Mouse (Mus musculus) mouse trophoblast stem cell (cell line): ENCODE data around the gene Alkbh1.

Experiments
- in situ Hi-C, 2 experiments: fragments of 300-500 bp; cut with MseI, MboI; formaldehyde crosslinking; loops; 2 replicates in 1 of 2; 3 replicates in 1 of 2; pipeline ENCODE4 v1.15.1; 2025

The Alkbh1 gene

GRCm38 (mm10) chr12:87419974-87420485 lies 23.8 kb downstream of the Alkbh1 start:
- in situ Hi-C loops, result no loop called here

- in situ Hi-C loops, result no loop called here
These were observed 24.9 kb downstream of the Alkbh1 start for GRCm38 (mm10) chr12:87418921-87419320.

GRCm38 (mm10) chr12:87416690-87417089 lies 27.1 kb downstream of the Alkbh1 start:
- in situ Hi-C loops, result no loop called here

- in situ Hi-C loops, result no loop called here
These were observed 28.5 kb downstream of the Alkbh1 start for GRCm38 (mm10) chr12:87415358-87415757.

GRCm38 (mm10) chr12:87413179-87413790 lies 30.5 kb downstream of the Alkbh1 start:
- in situ Hi-C loops, result no loop called here

- in situ Hi-C loops, result no loop called here
These were observed 32.8 kb downstream of the Alkbh1 start for GRCm38 (mm10) chr12:87410999-87411398.

- in situ Hi-C loops, result no loop called here
These were observed 34.7 kb downstream of the Alkbh1 start for GRCm38 (mm10) chr12:87409123-87409522.

- in situ Hi-C loops, result no loop called here
These were observed 35.8 kb downstream of the Alkbh1 start for GRCm38 (mm10) chr12:87407869-87408605.

GRCm38 (mm10) chr12:87405721-87406120 lies 38.1 kb downstream of the Alkbh1 start:
- in situ Hi-C loops, result no loop called here

GRCm38 (mm10) chr12:87405165-87405564 lies 38.7 kb downstream of the Alkbh1 start:
- in situ Hi-C loops, result no loop called here

- in situ Hi-C loops, result no loop called here
These were observed 41.9 kb downstream of the Alkbh1 start for GRCm38 (mm10) chr12:87401883-87402282.

GRCm38 (mm10) chr12:87399119-87399819 lies 44.5 kb downstream of the Alkbh1 start:
- in situ Hi-C loops, result no loop called here

GRCm38 (mm10) chr12:87397811-87398417 lies 45.9 kb downstream of the Alkbh1 start:
- in situ Hi-C loops, result no loop called here

GRCm38 (mm10) chr12:87397126-87397525 lies 46.7 kb downstream of the Alkbh1 start:
- in situ Hi-C loops, result no loop called here

GRCm38 (mm10) chr12:87394316-87394715 lies 49.5 kb downstream of the Alkbh1 start:
- in situ Hi-C loops, result no loop called here

- in situ Hi-C loops, result no loop called here
These were observed 50.2 kb downstream of the Alkbh1 start for GRCm38 (mm10) chr12:87393447-87394145.

GRCm38 (mm10) chr12:87391355-87391754 lies 52.5 kb downstream of the Alkbh1 start:
- in situ Hi-C loops, result no loop called here

- in situ Hi-C loops, result no loop called here
These were observed 54.6 kb downstream of the Alkbh1 start for GRCm38 (mm10) chr12:87389231-87389630.

GRCm38 (mm10) chr12:87388122-87388774 lies 55.6 kb downstream of the Alkbh1 start, which contains the start of gene Sptlc2:
Gene Sptlc2, minus strand, starts transcription at chr12:87388355.
- in situ Hi-C loops, result no loop called here

- in situ Hi-C loops, result no loop called here
These were observed 56.4 kb downstream of the Alkbh1 start for GRCm38 (mm10) chr12:87387171-87388121.
